Mouse (Mus musculus) embryonic facial prominence, embryonic 11.5 days (tissue): ENCODE results near the gene Lix1. TPM values are rescaled to one million over a fixed set of nuclear protein-coding genes. Genes with fewer than 3 reads are reported as not detected.

Experiments used
- ATAC-seq: fragments of 200-750 bp; cut with Nextera tagmentation; replicated peaks from 2 replicates; pipeline ENCODE4 v1.8.0; 2017; ENCODE audit warnings: low read depth; ENCODE audit not compliant: insufficient number of reproducible peaks, low FRiP score, low TSS enrichment
- DNase-seq: peaks from one replicate; pipeline ENCODE4 v3.0.0-alpha.2; 2015; ENCODE audit warnings: low spot score
- H3K27ac ChIP-seq: fragments of 300-500 bp; sonication (generic); replicated peaks from 2 replicates; pipeline ENCODE4 v1.5.1; 2014; ENCODE audit warnings: mild to moderate bottlenecking, low read depth, low read length, control low read depth
- H3K27me3 ChIP-seq: fragments of 300-500 bp; sonication (generic); 2 replicates; pipeline ENCODE4 v1.6.1; 2014; ENCODE audit warnings: mild to moderate bottlenecking, low read length, moderate library complexity, mixed read lengths; ENCODE audit not compliant: control insufficient read depth, insufficient read depth
- H3K36me3 ChIP-seq: fragments of 300-500 bp; sonication (generic); replicated peaks from 2 replicates; pipeline ENCODE4 v1.6.1; 2014; ENCODE audit warnings: low read depth, mild to moderate bottlenecking, low read length, moderate library complexity, mixed read lengths; ENCODE audit not compliant: control insufficient read depth, insufficient read depth
- H3K4me1 ChIP-seq: fragments of 300-500 bp; sonication (generic); 2 replicates; pipeline ENCODE4 v1.6.1; 2014; ENCODE audit warnings: low read length, mixed read lengths; ENCODE audit not compliant: control insufficient read depth, insufficient read depth
- H3K4me2 ChIP-seq: fragments of 300-500 bp; sonication (generic); 2 replicates; pipeline ENCODE4 v1.6.1; 2014; ENCODE audit warnings: low read depth, mild to moderate bottlenecking, control low read depth, low read length, moderate library complexity
- H3K4me3 ChIP-seq: fragments of 300-500 bp; sonication (generic); 2 replicates; pipeline ENCODE4 v1.5.1; 2014; ENCODE audit warnings: low read depth, low read length, control low read depth
- H3K9ac ChIP-seq: fragments of 300-500 bp; sonication (generic); replicated peaks from 2 replicates; pipeline ENCODE4 v1.6.1; 2014; ENCODE audit warnings: mild to moderate bottlenecking, control low read depth, low read length
- H3K9me3 ChIP-seq: fragments of 300-500 bp; sonication (generic); replicated peaks from 2 replicates; pipeline ENCODE4 v1.6.1; 2016; ENCODE audit warnings: mild to moderate bottlenecking, low read length, inconsistent platforms, mixed read lengths; ENCODE audit not compliant: control insufficient read depth
- WGBS: fragments of 180-500 bp; shearing (Covaris S2); extraction: QIAGEN DNeasy Blood & Tissue Kit; methylation state at CpG from one replicate; pipeline ENCODE4 v1.1.7; 2014; 5-methylcytosine and 5-hydroxymethylcytosine counted together
- polyA plus RNA-seq: library from polyadenylated mRNA; unstranded; fragments of >200 nt; fragmentation: Nextera tagmentation; extraction: Ambion mirVana; gene quantifications from 2 replicates; pipeline ENCODE4 v1.2.1, GENCODE M21; 2014

Lix1 gene
- polyA plus RNA-seq, 1 experiment from 2014 or later, result 69.2 TPM

DNA sequence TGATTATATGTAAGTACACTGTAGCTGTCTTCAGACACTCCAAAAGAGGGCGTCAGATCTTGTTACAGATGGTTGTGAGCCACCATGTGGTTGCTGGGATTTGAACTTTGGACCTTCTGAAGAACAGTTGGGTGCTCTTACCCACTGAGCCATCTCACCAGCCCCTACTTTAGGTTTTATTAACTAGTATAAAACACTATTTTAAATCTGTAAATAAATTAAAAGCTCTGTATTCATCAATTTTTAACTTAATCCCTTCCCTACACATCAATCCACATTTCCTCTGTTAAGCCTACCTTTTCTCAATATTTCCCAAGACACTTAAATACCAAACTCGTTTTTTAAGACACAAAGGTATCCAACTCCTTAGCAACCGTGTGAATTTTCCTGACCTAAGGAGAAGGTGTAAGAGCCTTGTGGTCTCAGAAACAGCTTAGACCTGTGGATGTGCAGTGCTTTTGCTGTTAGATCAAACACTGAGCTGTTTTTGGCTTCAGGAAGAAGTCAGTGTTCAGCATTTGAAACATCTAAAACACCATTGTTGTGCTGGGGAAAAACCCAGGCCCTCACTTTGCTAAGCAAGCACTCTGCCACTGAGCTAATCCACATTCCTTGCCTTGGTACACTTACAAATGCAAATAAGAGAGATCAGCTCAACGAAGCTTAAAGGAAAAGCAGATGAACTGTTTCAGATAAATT lies 22.3 kb downstream of the Lix1 start:
- no peaks in the 10 kb centered on the region; the same call in 1 of the 2 replicates for H3K4me1 ChIP-seq
- H3K4me2 ChIP-seq, result no peak overlapping the region
- no peak overlapping the region for H3K9ac ChIP-seq
- H3K9me3 ChIP-seq, result no peaks in the 10 kb centered on the region
- no peaks in the 10 kb centered on the region for H3K27me3 ChIP-seq
- no peak overlapping the region for H3K4me3 ChIP-seq
- H3K27ac ChIP-seq, result no peak overlapping the region
- no peak for DNase-seq
- no peaks in the 10 kb centered on the region for H3K36me3 ChIP-seq
- WGBS, result 31% methylated on average over 4 of the region's 4 CpGs
- no peak for ATAC-seq

DNA sequence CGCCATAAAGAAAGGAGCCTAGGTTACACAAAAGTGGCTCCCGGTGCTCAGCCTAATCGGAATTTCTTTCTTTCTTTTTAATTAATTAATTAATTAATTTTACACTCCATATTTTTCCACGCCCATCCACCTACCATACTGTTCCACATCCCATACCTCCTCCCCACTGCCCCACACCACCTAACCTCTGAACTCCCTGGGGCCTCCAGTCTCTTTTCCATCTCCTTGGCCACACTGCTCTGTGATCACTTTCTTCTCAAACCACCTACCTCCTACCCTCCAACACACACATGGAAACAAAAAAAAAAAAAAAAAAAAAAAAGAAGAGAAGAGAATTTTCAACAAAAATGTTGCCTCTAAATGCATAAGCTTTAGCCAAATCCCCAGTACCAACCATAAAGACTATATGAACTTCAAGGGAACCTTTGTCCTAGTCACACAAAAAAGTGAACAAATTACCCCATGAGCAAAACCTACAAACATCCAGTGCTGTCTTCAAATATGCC lies 22.9 kb downstream of the Lix1 start:
- Histone ChIP-seq H3K4me2 (no peak overlapping the region), H3K9ac (no peak overlapping the region), H3K27me3 (no peaks in the 10 kb centered on the region), H3K27ac (no peak overlapping the region), H3K36me3 (no peaks in the 10 kb centered on the region), H3K4me3 (no peak overlapping the region), H3K4me1 (no peaks in the 10 kb centered on the region; the same call in 1 of the 2 replicates), H3K9me3 (no peaks in the 10 kb centered on the region)
- no peak for ATAC-seq
- WGBS, result 30% methylated on average over 4 of the region's 4 CpGs
- no peak for DNase-seq

DNA sequence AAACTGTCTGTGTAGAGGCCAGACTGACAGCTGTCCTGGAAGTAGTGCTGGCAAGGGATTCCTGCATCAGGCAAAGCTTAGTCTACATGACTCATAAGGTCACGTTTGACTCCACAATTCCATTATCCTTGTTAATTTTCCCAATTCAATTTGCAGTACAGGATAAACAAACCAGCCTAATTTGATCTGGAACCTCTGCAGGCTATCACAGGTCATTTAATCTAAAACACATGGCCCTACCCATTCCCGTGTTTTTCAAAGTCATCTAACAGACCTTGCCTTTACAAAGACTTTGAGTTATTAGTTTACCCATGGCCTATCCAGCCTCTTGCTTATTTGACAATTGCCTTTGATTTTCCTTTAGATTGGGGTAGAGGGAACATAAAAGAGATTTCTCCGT lies 23.4 kb downstream of the Lix1 start:
- no peaks in the 10 kb centered on the region; the same call in 1 of the 2 replicates for H3K4me1 ChIP-seq
- H3K27ac ChIP-seq, result no peak overlapping the region
- peak; percentile 79 for DNase-seq
- no peaks in the 10 kb centered on the region for H3K9me3 ChIP-seq
- ATAC-seq, result peak; percentile 63
- no peak overlapping the region for H3K4me2 ChIP-seq
- no peaks in the 10 kb centered on the region for H3K27me3 ChIP-seq
- 22% methylated on average over 3 of the region's 3 CpGs for WGBS
- H3K4me3 ChIP-seq, result no peak overlapping the region
- no peaks in the 10 kb centered on the region for H3K36me3 ChIP-seq
- H3K9ac ChIP-seq, result no peak overlapping the region

DNA sequence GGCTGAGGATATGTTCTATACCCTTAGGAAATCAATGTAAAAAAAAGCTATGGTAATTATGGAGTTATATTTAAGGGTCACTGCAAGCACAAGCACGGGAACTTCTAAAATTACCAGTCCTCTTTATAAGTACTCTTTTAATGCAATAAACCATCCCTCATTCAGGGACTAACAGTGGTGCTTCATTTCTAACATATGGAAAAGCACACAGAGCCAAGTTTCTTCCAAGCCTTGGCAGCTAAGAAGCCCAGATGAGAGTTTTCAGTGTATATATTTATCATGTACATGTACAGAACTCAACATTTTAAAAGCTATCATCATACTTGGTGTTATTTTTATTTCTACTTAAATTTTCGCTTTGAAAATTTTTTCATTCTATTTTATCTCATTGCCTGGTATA lies 26.4 kb downstream of the Lix1 start:
- Histone ChIP-seq H3K4me1 (no peaks in the 10 kb centered on the region; the same call in 1 of the 2 replicates), H3K9ac (no peak overlapping the region), H3K4me3 (no peak overlapping the region), H3K27me3 (no peaks in the 10 kb centered on the region), H3K9me3 (no peaks in the 10 kb centered on the region), H3K36me3 (no peaks in the 10 kb centered on the region), H3K4me2 (no peak overlapping the region), H3K27ac (no peak overlapping the region)
- WGBS, result 68% methylated on average over 2 of the region's 2 CpGs
- ATAC-seq, result no peak
- no peak for DNase-seq

DNA sequence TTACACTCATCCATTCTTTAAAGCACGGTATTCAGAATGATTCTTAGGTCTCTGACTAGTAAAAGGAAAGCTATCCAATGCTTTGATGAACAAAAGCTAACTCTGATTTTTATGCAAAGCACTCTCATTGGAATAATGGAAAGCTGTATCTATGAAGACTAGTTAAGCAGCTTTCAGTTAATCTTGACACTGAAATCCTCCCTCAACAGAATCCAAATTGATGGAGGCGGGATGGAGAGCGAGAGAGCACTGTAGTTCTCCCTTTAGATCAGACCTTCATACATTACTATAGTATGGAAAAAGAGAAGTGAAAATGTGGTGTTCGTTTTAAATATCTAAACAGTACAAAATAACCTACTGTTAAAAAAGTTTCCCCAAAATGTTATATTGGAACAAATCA lies 31.2 kb downstream of the Lix1 start:
- 81% methylated on average over 4 of the region's 4 CpGs for WGBS
- no peaks in the 10 kb centered on the region for H3K4me1 ChIP-seq
- no peak overlapping the region for H3K9ac ChIP-seq
- no peaks in the 10 kb centered on the region for H3K36me3 ChIP-seq
- H3K27me3 ChIP-seq, result no peaks in the 10 kb centered on the region
- no peak overlapping the region for H3K27ac ChIP-seq
- H3K9me3 ChIP-seq, result no peaks in the 10 kb centered on the region
- no peak overlapping the region for H3K4me3 ChIP-seq
- DNase-seq (no peak), ATAC-seq (no peak)
- H3K4me2 ChIP-seq, result no peak overlapping the region

DNA sequence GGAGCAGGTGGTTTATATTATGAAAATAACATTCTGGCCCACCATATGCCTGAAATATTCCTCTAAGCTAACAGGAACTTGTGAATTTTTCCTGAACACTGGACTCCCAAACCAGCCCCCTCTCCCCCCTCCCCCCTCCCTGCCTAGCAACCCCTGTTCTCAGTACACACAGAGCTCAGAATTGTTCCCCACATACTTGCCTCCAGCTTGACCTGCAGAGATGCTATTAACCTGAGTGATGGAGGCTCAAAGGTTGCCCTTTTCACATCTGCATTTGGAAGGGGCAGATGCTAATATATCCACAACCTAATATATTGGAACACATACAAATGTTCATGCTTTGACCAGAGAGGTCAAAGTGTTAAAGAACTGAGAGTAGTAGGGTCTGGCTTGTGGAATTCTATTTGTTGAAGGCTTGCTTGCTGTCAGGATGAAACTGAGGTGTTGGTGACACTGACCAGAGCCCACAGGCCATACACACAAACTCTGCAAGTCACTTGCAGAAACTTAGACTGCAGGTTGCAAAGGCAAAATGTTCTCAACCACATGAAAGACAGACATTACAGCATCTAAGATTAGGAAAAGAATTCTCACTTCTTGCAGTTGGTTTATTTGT lies 36.2 kb downstream of the Lix1 start:
- peak; percentile 79 for DNase-seq
- H3K36me3 ChIP-seq, result no peaks in the 10 kb centered on the region
- no peaks in the 10 kb centered on the region for H3K4me1 ChIP-seq

DNA sequence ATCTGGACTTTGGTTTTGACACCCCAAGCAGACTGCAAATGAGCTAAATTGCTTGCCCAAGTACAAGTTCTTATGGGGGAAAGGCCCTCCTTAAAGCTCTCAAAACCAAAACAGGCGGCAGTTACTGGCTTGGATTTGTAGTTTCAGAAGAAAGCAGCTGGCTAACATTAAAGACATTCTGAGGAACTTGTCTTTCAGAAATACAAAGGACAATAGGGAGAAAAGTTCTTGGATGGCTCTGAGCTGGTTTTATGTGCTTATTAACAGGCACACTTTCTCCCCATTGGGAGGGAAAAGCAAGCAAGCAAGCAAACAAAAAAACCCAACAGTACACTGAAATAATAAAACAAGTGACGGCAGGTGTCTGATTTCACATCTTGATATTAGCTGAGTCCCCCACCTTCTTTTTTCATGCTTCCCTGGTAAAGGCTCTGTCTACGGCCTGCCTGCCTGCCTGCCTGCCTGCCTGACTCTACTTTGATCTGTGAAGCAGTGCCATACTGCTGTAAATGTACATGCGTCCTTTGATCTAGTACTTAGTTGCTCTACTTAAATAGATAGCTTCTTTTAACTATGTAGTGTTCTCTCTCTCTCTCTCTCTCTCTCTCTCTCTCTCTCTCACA lies 39.5 kb downstream of the Lix1 start:
- no peaks in the 10 kb centered on the region for H3K27me3 ChIP-seq
- no peaks in the 10 kb centered on the region for H3K4me1 ChIP-seq
- H3K9ac ChIP-seq, result no peak overlapping the region
- 0 out of 2 replicates have a peak, but pooled peaks have one; percentile 50 for ATAC-seq
- H3K27ac ChIP-seq, result peak overlapping the region; percentile 47; the same call in 1 of the 2 replicates
- peak; percentile 52 for DNase-seq
- no peaks in the 10 kb centered on the region for H3K36me3 ChIP-seq
- no peak overlapping the region for H3K4me2 ChIP-seq
- no peaks in the 10 kb centered on the region for H3K9me3 ChIP-seq
- no peak overlapping the region for H3K4me3 ChIP-seq
- WGBS, result 28% methylated on average over 4 of the region's 4 CpGs

More for the DNA sequence above, 36.2 kb downstream of the Lix1 start:
- no peak overlapping the region for H3K9ac ChIP-seq
- no peak overlapping the region for H3K4me2 ChIP-seq
- peak; percentile 72 for ATAC-seq
- H3K9me3 ChIP-seq, result no peaks in the 10 kb centered on the region
- no peak overlapping the region for H3K4me3 ChIP-seq
- no peaks in the 10 kb centered on the region for H3K27me3 ChIP-seq
- H3K27ac ChIP-seq, result no peak overlapping the region
